Mouse (Mus musculus) G1E (cell line): ENCODE results near the gene Olfr1377.
"Not testable (repeated sequence)": the region's sequence is repeated elsewhere in the genome, so short reads cannot be mapped to it uniquely, and the experiment has no call there.

Source experiments
- CTCF ChIP-seq: IDR thresholded peaks from 2 replicates; pipeline ENCODE4 v1.5.1; 2012; ENCODE audit warnings: low read depth, low read length, inconsistent platforms, mixed read lengths
- GATA1 ChIP-seq: IDR thresholded peaks from 2 replicates; pipeline ENCODE4 v1.6.1; 2012; ENCODE audit warnings: borderline replicate concordance, low read length, inconsistent platforms, mixed read lengths
- POLR2AphosphoS5 ChIP-seq: IDR thresholded peaks from 2 replicates; pipeline ENCODE4 v1.6.1; 2012; ENCODE audit warnings: low read depth, low read length, inconsistent platforms; ENCODE audit not compliant: insufficient replicate concordance
- TAL1 ChIP-seq: conservative IDR thresholded peaks from 2 replicates; pipeline ENCODE4 v1.6.1; 2012; ENCODE audit warnings: low read depth, low read length, inconsistent platforms, mixed read lengths

DNA sequence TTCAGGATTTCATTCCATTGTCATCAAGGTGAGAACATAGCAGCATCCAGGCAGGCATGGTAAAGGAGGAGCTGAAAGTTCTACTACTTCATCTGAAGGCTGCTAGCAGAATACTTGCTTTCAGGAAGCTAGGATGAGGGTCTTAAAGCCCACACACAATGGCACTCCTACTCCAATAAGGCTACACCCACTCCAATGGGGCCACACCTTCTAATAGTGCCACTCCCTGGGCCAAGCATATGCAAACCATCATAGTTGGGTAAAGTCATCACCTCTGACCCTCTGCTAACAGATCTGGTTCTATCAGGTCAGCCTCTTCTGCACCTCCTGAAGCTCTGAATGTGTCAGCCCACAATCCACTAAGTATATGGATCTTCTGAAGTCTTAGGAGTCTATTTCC is 52.4 kb downstream of the Olfr1377 start:
- not testable (repeated sequence) for TF ChIP-seq CTCF, GATA1, TAL1, POLR2AphosphoS5
